Mouse (Mus musculus) midbrain, embryonic 13.5 days (tissue): Measurements from ENCODE around the gene Phf11b. TPM values are rescaled to one million over a fixed set of nuclear protein-coding genes. Genes with fewer than 3 reads are reported as not detected.
"Not testable (repeated sequence)": the region's sequence is repeated elsewhere in the genome, so short reads cannot be mapped to it uniquely, and the experiment has no call there.

Experiments used
- ATAC-seq: fragments of 200-750 bp; cut with Nextera tagmentation; 2 replicates; pipeline ENCODE4 v1.8.0; 2017; ENCODE audit warnings: mild to moderate bottlenecking, moderate TSS enrichment, moderate library complexity
- H3K27ac ChIP-seq: fragments of 300-500 bp; sonication (generic); 2 replicates; pipeline ENCODE4 v1.5.1; 2015; ENCODE audit warnings: inconsistent platforms, mild to moderate bottlenecking, moderate library complexity
- H3K27me3 ChIP-seq: fragments of 300-500 bp; sonication (generic); 2 replicates; pipeline ENCODE4 v1.6.1; 2015; ENCODE audit warnings: mild to moderate bottlenecking, inconsistent platforms
- H3K36me3 ChIP-seq: fragments of 300-500 bp; sonication (generic); 2 replicates; pipeline ENCODE4 v1.6.1; 2015; ENCODE audit warnings: mild to moderate bottlenecking, inconsistent platforms
- H3K4me1 ChIP-seq: fragments of 300-500 bp; sonication (generic); replicated peaks from 2 replicates; pipeline ENCODE4 v1.6.1; 2015; ENCODE audit warnings: inconsistent platforms
- H3K4me2 ChIP-seq: fragments of 300-500 bp; sonication (generic); replicated peaks from 2 replicates; pipeline ENCODE4 v1.6.1; 2015; ENCODE audit warnings: moderate library complexity, mild to moderate bottlenecking, inconsistent platforms
- H3K4me3 ChIP-seq: fragments of 300-500 bp; sonication (generic); replicated peaks from 2 replicates; pipeline ENCODE4 v1.5.1; 2015; ENCODE audit warnings: mild to moderate bottlenecking, inconsistent platforms
- H3K9ac ChIP-seq: fragments of 300-500 bp; sonication (generic); replicated peaks from 2 replicates; pipeline ENCODE4 v1.6.1; 2015; ENCODE audit warnings: mild to moderate bottlenecking, inconsistent platforms
- H3K9me3 ChIP-seq: fragments of 300-500 bp; sonication (generic); 2 replicates; pipeline ENCODE4 v1.6.1; 2016; ENCODE audit warnings: mild to moderate bottlenecking, inconsistent platforms
- WGBS: fragments of 180-500 bp; shearing (Covaris S2); methylation state at CpG from one replicate; pipeline ENCODE4 v1.1.7; 2015; 5-methylcytosine and 5-hydroxymethylcytosine counted together
- polyA plus RNA-seq: library from polyadenylated mRNA; unstranded; fragments of >200 nt; fragmentation: Nextera tagmentation; extraction: Ambion mirVana; gene quantifications from 2 replicates; pipeline ENCODE4 v1.2.1, GENCODE M21; 2015

Gene Phf11b
- polyA plus RNA-seq: 0.19 and 0.55 TPM in 2 replicates

DNA sequence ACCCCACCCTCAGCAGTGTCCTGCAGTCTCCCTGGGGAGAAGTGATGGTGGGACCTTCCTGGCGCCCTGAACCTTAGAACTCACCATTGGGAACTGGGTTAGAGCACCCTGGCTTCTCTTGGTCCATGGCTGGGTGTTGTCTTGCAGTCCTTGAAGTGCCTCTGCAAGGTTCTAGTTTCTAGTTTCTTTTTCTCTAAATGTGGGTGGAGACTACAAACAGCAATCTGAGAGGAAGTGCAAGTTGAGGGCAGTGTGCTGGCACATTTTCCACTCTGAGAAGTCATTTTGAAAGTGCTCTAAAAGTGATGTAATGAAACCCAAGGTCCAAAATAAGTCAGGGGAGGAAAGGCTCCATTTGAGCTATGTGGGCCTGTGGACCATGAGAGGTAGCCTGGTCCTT is at the start of gene Phf11b:
Phf11b (minus strand) TSS at position 163 of the 400 bp plus-strand sequence.
- not testable (repeated sequence) for H3K27me3 ChIP-seq, H3K4me2 ChIP-seq, H3K27ac ChIP-seq, H3K9ac ChIP-seq, H3K36me3 ChIP-seq, H3K9me3 ChIP-seq, H3K4me3 ChIP-seq, ATAC-seq, H3K4me1 ChIP-seq
- 67% methylated on average over 1 of the region's 1 CpGs for WGBS

GRCm38 (mm10) chr14:59390181-59390580 is 49.0 kb upstream of the Phf11b start:
- not testable (repeated sequence) for H3K4me2 ChIP-seq, H3K4me3 ChIP-seq, H3K9ac ChIP-seq, H3K27me3 ChIP-seq, H3K4me1 ChIP-seq, ATAC-seq, H3K27ac ChIP-seq, H3K9me3 ChIP-seq, H3K36me3 ChIP-seq
- 72% methylated on average over 4 of the region's 4 CpGs for WGBS

DNA sequence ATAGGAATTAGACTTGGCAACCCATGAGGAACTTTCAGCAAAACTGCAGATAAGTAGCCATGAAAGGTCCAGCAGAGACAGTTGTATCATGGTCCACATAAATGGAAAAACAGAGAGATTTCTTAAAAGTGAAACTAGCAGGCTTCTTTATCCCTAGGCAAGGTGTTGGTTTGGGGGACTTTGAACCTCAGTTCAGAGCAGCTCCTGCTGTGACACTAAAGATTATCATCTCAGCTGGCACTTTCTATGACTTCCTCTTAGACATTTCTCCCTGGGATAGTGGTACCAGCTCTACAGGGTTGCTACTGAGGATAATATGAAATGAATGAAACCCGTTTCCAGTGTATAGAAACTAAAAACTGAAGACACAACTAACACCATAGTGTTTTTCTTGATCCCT is 48.4 kb upstream of the Phf11b start:
- Histone ChIP-seq H3K9ac (no peak overlapping the region), H3K27ac (no peak overlapping the region), H3K27me3 (no peaks in the 10 kb centered on the region), H3K36me3 (no peaks in the 10 kb centered on the region), H3K9me3 (no peaks in the 10 kb centered on the region), H3K4me1 (no peaks in the 10 kb centered on the region), H3K4me2 (no peak overlapping the region), H3K4me3 (no peak overlapping the region)
- 77% methylated on average over 1 of the region's 1 CpGs for WGBS
- no peak for ATAC-seq

GRCm38 (mm10) chr14:59370348-59371068 is 29.4 kb upstream of the Phf11b start:
- no peak overlapping the region for H3K4me2 ChIP-seq
- H3K4me3 ChIP-seq: no peak overlapping the region
- H3K9me3 ChIP-seq: no peaks in the 10 kb centered on the region
- WGBS: 94% methylated on average over 25 of the region's 25 CpGs
- no peak overlapping the region for H3K27ac ChIP-seq
- no peak for ATAC-seq
- H3K9ac ChIP-seq: no peak overlapping the region
- no peaks in the 10 kb centered on the region for H3K36me3 ChIP-seq
- H3K4me1 ChIP-seq: no peaks in the 10 kb centered on the region
- no peaks in the 10 kb centered on the region for H3K27me3 ChIP-seq

DNA sequence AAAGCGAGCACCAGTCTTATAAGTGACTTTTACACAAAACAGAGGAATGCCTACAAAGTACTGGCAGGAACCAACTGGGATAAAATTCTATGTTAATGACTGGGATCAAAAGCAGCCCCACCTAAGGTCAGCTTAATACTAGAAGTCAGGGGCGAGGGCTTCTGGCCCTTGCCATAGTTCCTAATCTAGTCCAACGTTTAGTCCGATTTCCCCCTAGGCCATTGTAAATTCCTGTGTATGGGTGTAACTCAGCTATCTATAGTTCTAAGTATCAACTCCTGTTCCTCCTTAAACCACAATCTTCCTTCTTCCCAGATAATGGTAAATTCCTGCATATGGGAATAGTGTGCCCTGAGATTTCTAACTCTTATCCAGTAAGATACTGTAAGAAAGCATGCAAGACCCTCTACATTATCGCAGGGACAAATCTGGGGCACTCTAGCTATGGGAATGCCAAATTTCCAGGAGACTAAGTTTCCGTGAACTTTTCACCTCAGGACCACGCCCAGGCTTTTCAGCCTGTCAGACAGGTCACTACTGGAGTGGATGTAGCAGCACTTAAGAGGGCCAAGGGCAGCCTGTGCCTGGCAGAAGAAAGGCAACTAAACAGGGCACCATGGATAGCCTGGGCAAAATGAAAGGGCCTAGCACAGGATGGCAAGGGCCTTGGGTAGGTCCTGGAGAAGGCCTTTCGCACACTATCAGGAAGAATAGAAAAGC is 25.4 kb upstream of the Phf11b start:
- no peak for ATAC-seq
- Histone ChIP-seq H3K4me1 (no peaks in the 10 kb centered on the region), H3K27ac (no peak overlapping the region), H3K27me3 (no peaks in the 10 kb centered on the region), H3K4me3 (no peak overlapping the region), H3K4me2 (no peak overlapping the region), H3K9ac (no peak overlapping the region), H3K36me3 (no peaks in the 10 kb centered on the region), H3K9me3 (no peaks in the 10 kb centered on the region)
- 85% methylated on average over 8 of the region's 8 CpGs for WGBS

DNA sequence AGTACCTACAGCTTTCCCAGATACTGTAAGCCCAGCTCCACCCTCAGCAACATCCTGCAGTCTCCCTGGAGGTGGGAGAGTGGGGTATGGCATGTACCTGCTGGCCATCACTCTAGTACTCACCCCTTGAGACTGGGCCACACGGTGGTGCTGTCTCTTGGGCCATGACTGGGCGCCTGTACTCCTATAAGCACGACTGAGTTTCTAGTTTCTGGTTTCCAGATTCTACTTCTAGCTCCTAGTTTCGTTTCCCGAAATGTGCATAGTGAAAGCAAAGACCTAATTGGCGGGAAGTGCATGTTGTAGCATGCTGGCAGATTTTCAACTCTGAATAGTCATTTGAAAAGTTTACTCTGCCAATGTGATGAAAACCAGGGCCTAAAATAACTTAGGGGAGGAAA is 24.1 kb upstream of the Phf11b start, which contains the start of gene Phf11d:
Phf11d (minus strand) TSS at position 227 of the 401 bp plus-strand sequence.
- 82% methylated on average over 6 of the region's 6 CpGs for WGBS
- H3K4me1 ChIP-seq: no peaks in the 10 kb centered on the region
- H3K4me3 ChIP-seq: no peak within 1 kb of the TSS
- no peaks in the 10 kb centered on the region for H3K9me3 ChIP-seq
- H3K36me3 ChIP-seq: no peaks in the 10 kb centered on the region
- no peak within 1 kb of the TSS for H3K9ac ChIP-seq
- no peak for ATAC-seq
- H3K27me3 ChIP-seq: no peaks in the 10 kb centered on the region
- no peak within 1 kb of the TSS for H3K27ac ChIP-seq
- no peak within 1 kb of the TSS for H3K4me2 ChIP-seq

GRCm38 (mm10) chr14:59339541-59339940 is 1.6 kb downstream of the Phf11b start:
- Histone ChIP-seq H3K4me2 (no peak overlapping the region), H3K4me1 (no peaks in the 10 kb centered on the region), H3K36me3 (no peaks in the 10 kb centered on the region), H3K27ac (no peak overlapping the region), H3K9ac (no peak overlapping the region), H3K4me3 (no peak overlapping the region), H3K27me3 (no peaks in the 10 kb centered on the region), H3K9me3 (no peaks in the 10 kb centered on the region)
- no peak for ATAC-seq
- WGBS: 93% methylated on average over 1 of the region's 1 CpGs

DNA sequence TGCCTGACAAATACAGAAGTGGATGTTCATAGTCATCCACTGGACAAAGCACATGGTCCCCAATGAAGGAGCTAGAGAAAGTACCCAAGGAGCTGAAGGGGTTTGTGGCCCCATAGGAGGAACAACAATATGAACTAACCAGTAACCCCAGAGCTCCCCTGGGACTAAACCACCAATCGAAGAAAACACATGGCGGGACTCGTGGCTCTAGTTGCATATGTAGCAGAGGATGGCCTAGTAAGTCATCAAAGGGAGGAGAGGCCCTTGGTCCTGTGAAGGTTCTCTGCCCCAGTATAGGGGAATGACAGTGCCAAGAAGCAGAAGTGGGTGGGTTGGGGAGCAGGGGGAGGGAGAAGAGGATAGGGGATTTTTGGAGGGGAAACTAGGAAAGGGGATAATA is 5.1 kb downstream of the Phf11b start:
- H3K4me2 ChIP-seq, ATAC-seq, H3K4me1 ChIP-seq, H3K9me3 ChIP-seq, H3K4me3 ChIP-seq, H3K27me3 ChIP-seq, H3K27ac ChIP-seq, H3K36me3 ChIP-seq, H3K9ac ChIP-seq: not testable (repeated sequence)
- WGBS: 93% methylated on average over 3 of the region's 3 CpGs

DNA sequence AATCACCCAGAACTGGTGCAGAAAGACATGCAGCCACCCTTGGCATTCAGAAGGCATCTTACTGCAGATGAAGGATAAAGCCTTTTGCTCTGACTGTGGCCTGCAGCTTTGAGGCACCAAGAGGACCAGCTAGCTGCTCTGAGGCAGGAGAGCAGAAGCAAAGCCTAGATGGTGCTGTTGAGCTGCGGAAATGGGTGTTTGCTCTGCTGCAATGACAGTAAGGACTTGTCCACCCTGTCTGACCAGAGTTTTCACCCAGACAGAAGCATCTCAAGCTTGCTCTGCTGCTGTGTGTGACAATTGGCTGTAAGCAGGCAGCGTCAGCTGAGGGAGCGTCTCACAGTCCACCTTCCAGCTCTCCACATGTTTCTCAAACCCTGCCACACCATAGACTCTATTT is 10.7 kb downstream of the Phf11b start:
- not testable (repeated sequence) for ATAC-seq, H3K4me3 ChIP-seq
- WGBS: 60% methylated on average over 3 of the region's 3 CpGs

GRCm38 (mm10) chr14:59319970-59320369 is 21.2 kb downstream of the Phf11b start:
- not testable (repeated sequence) for H3K9me3 ChIP-seq, ATAC-seq

More for the DNA sequence above, 10.7 kb downstream of the Phf11b start:
- not testable (repeated sequence) for H3K4me2 ChIP-seq, H3K36me3 ChIP-seq, H3K9me3 ChIP-seq, H3K9ac ChIP-seq, H3K4me1 ChIP-seq, H3K27me3 ChIP-seq, H3K27ac ChIP-seq

GRCm38 (mm10) chr14:59319036-59319435 is 22.1 kb downstream of the Phf11b start:
- not testable (repeated sequence) for H3K4me3 ChIP-seq, H3K9me3 ChIP-seq, ATAC-seq, H3K4me1 ChIP-seq, H3K4me2 ChIP-seq, H3K27me3 ChIP-seq, H3K27ac ChIP-seq, H3K36me3 ChIP-seq, H3K9ac ChIP-seq
- WGBS: 98% methylated on average over 3 of the region's 3 CpGs

More at GRCm38 (mm10) chr14:59319970-59320369, 21.2 kb downstream of the Phf11b start:
- not testable (repeated sequence) for H3K27me3 ChIP-seq, H3K4me2 ChIP-seq, H3K36me3 ChIP-seq, H3K9ac ChIP-seq, H3K27ac ChIP-seq, H3K4me3 ChIP-seq, H3K4me1 ChIP-seq
- 72% methylated on average over 6 of the region's 6 CpGs for WGBS

DNA sequence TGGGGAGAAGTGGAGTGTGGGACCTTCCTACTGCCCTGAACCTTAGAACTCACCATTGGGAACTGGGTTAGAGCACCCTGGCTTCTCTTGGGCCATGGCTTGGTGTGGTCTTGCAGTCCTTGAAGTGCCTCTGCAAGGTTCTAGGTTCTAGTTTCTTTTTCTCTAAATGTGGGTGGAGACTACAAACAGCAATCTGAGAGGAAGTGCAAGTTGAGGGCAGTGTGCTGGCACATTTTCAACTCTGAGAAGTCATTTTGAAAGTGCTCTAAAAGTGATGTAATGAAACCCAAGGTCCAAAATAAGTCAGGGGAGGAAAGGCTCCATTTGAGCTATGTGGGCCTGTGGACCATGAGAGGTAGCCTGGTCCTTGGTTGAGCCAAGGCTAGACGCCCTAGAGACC is 43.8 kb downstream of the Phf11b start, which contains the start of gene Phf11a:
Phf11a (minus strand) TSS at position 132 of the 400 bp plus-strand sequence.
- 67% methylated on average over 1 of the region's 1 CpGs for WGBS
- H3K4me1 ChIP-seq, H3K36me3 ChIP-seq, H3K27me3 ChIP-seq, H3K9me3 ChIP-seq, ATAC-seq, H3K9ac ChIP-seq, H3K4me3 ChIP-seq, H3K27ac ChIP-seq, H3K4me2 ChIP-seq: not testable (repeated sequence)
